Mouse (Mus musculus) spleen, adult 2 months (tissue): ENCODE results near the gene Sema3f.

ENCODE experiments used
- CTCF ChIP-seq: fragments of 200-500 bp; IDR thresholded peaks from 2 replicates; pipeline ENCODE4 v1.5.1; 2011; ENCODE audit warnings: mild to moderate bottlenecking, inconsistent platforms; ENCODE audit not compliant: insufficient read depth, insufficient read length, insufficient replicate concordance; ENCODE audit errors: extremely low read depth
- POLR2A ChIP-seq: fragments of 200-500 bp; IDR thresholded peaks from 2 replicates; pipeline ENCODE4 v1.6.1; 2011; ENCODE audit warnings: low read depth, low read length, inconsistent platforms

GRCm38 (mm10) chr9:107666751-107667205, 43.5 kb downstream of the Sema3f start:
- TF ChIP-seq CTCF = no peak
- TF ChIP-seq POLR2A = no peak
